Mouse (Mus musculus): Measurements from ENCODE around the gene Smg1. TPM values are rescaled to one million over a fixed set of nuclear protein-coding genes. Genes with fewer than 3 reads are reported as not detected.

Smg1 gene
- polyA plus RNA-seq (2012; rRNA removed): 49.2 and 49.7 TPM in 2 replicates

DNA sequence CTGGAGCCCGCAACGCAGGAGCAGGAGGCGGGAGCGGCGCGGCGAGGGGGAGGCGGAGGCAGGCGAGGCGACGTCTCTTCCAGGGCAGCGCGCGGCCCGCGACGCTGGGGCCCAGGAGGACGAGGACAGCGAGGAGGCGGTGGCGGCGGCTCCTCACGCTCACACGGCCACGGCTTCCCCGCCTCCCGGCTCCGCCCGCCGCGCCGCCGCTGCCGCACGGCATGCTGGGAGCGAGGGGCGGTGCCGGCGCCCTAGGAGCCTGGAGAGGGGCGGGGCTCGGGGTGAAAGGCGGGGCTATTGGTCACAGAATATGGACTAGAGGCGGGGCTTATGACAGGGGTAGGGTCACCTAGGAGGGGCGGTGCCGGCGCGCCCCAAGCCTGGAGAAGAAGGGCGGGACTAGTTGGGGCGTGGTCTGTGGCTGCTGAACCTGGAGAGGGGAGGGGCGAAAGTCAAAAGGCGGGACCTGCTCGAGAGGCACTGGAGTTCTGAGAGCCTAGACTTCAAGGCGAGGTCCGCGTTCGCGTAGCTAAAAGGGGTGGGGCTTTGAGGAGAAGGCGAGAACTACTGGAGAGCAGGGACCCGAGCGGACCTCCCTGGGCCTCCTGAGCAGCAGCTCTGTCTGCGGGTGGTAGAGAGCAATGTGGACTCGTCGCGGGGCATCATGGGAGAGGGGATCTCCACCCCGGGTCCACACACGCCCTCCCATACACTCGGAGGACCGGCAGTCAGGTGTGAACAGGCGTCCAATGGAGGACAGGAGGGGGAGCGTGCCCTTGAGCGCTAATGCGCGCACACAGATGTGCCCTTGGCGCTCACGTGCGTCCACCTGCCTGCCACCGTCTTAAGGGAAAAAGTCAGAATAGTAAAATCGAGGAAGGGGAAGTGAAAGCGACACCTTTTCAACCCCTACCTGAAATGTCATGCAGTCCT is at the start of gene Smg1:
TSS of gene Smg1 (minus strand) at position 218 of the 933 bp plus-strand sequence.

DNA sequence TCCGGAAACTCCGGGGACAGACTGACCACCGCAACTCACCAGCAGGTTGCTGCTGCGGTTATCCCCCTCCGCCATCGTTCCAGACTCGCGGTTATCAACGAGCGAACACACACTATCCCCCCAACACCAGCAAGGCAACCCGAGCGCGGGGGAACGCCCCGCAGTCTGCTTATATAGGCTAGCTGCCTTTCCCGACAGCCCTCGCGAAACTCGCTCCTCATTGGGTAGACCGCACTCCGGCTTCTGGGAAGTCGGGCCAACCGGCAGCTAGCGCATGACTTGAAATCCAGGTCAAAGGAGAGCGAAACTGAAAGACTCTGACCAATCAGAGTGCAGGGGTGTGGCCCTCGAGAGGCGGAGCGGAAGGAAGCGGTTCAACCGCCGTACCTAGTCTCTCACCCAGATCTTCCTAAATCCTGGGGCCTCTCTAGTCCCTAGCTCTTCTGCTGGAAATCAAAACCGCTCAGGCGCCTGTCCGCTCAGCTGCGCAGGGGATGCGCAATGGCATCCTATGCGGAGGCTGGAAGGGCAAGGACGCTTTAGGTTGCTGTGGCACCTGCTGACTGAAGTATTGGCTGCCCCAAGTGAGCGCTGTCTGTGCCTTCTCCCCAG is 113.9 kb downstream of the Smg1 start, which contains the start of gene Arl6ip1:
TSS of gene Arl6ip1 (minus strand) at position 233 of the 612 bp plus-strand sequence.

DNA sequence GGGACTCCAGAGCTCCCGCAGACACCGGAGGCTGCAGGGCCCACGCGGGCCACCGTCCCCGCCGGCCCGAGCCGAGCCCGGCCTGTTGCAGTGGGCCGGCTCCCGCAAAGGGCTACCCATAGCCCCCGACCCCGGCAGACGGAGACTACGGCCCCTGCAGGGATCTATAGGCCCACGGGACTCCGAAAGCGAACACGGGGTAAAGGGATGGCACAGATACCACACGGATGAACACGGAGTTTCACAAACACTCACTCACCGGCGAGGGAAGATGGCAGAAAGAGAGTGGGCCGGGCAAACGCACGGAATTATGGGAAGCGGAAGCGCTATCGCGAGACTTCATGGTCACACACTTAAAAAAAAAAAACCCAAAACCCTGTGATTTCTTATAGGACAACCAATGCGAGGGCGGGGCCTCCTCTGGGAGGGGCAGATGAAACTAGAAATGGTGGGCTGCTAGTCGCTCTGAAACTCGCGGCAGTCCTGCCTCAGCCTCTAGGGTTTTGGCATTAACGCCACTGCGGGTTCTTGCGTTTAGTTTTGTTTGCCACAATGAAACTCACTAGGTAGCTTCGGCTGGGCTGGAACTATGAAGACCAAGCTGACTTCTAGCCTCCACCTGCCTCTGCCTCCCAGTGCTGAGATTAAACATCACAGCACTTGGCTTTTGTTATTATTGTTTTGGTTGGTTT is 127.4 kb downstream of the Smg1 start, which contains the start of gene Rps15a:
TSS of gene Rps15a (minus strand) at position 312 of the 692 bp plus-strand sequence.

Other genes starting within 250 kb of the Smg1 start
- gene Rps15a, start 127.5 kb downstream of the Smg1 start, polyA plus RNA-seq (2012; rRNA removed): 3,497 and 3,571 TPM in 2 replicates
- gene Arl6ip1, start 114.0 kb downstream of the Smg1 start, polyA plus RNA-seq (2012; rRNA removed): 274 and 277 TPM in 2 replicates
- 7.5 and 9.6 TPM in 2 replicates for gene Syt17, start 204.6 kb upstream of the Smg1 start, polyA plus RNA-seq (2012; rRNA removed)
- 2.7 and 5.3 TPM in 2 replicates for gene Itpripl2, start 248.3 kb upstream of the Smg1 start, polyA plus RNA-seq (2012; rRNA removed)